ENCODE assay signal across 23 mouse cellular contexts in the genomic region with DNA sequence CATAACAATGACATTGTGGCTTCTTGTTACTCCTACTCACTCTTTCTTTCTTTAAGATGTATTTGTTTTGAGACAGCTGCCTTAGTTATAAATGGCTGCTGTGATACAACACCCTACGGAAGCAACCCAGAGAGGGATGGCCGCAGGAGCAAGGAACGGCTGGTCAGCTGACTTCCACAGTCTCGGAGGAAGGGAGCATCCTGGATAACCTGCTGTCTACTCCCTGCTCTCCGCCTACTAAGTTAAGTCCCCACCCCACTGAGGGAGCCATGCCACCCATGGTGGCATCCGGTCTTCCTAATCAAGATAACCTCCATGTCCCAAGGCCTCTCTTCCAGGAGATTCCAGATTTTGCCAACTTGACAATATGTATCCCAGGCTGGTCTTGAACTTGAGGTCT.
"Had no signal": no experiment of that assay in that cellular context is flagged by ENCODE, and none has a peak within 500 bp of the region (broad histone marks: within the 10 kb centered on the region; RNA-seq: fewer than 3 reads in every experiment).

No protein-coding gene starts in this region.

- H3K36me3 ChIP-seq: heart, embryonic 13.5 days; heart, embryonic 15.5 days; hindbrain, embryonic 13.5 days; hindbrain, embryonic 15.5 days; limb, embryonic 13.5 days; limb, embryonic 15.5 days; liver, embryonic 12.5 days had no signal

- H3K27ac ChIP-seq: heart, adult 2 months; heart, embryonic 13.5 days; heart, embryonic 15.5 days; hindbrain, embryonic 13.5 days; hindbrain, embryonic 15.5 days; hindbrain, postnatal 0 days; layer of hippocampus, adult 2 months; limb, embryonic 13.5 days; limb, embryonic 15.5 days; liver, embryonic 12.5 days; liver, embryonic 14.5 days had no signal

- H3K4me1 ChIP-seq: heart, embryonic 13.5 days; heart, embryonic 15.5 days; hindbrain, embryonic 13.5 days; hindbrain, embryonic 15.5 days; limb, embryonic 13.5 days; limb, embryonic 15.5 days; liver, embryonic 12.5 days had no signal

- DNase-seq: gastrocnemius, postnatal 14 days; gastrocnemius, postnatal 36 days; heart, adult 11 months; heart, adult 2 months; heart, postnatal 14 days; heart, postnatal 36 days; kidney, adult 11 months; kidney, adult 2 months; kidney, postnatal 10 days; kidney, postnatal 25 days; kidney, postnatal 4 days; layer of hippocampus, postnatal 36 days; left cerebral cortex, postnatal 4 days had no signal

- H3K4me3 ChIP-seq: heart, adult 2 months; heart, embryonic 13.5 days; heart, embryonic 15.5 days; hindbrain, embryonic 13.5 days; hindbrain, embryonic 15.5 days; layer of hippocampus, adult 2 months; limb, embryonic 13.5 days; limb, embryonic 15.5 days; liver, embryonic 12.5 days had no signal

- H3K9ac ChIP-seq: heart, embryonic 13.5 days; heart, embryonic 15.5 days; hindbrain, embryonic 13.5 days; hindbrain, embryonic 15.5 days; limb, embryonic 13.5 days; limb, embryonic 15.5 days; liver, embryonic 12.5 days; liver, embryonic 14.5 days had no signal

- H3K9me3 ChIP-seq: heart, embryonic 13.5 days; heart, embryonic 15.5 days; hindbrain, embryonic 13.5 days; hindbrain, embryonic 15.5 days; limb, embryonic 13.5 days; limb, embryonic 15.5 days; liver, embryonic 12.5 days had no signal

- H3K27me3 ChIP-seq: heart, embryonic 13.5 days; heart, embryonic 15.5 days; hindbrain, embryonic 13.5 days; hindbrain, embryonic 15.5 days; limb, embryonic 13.5 days; limb, embryonic 15.5 days; liver, embryonic 12.5 days had no signal
